Mouse (Mus musculus) E14TG2a.4 (cell line): Measurements from ENCODE around the gene Sprr2e.

Experiments
- H3K27me3 ChIP-seq: 2 replicates; pipeline ENCODE4 v1.6.1; 2014; ENCODE audit warnings: low read length, control low read depth; ENCODE audit not compliant: insufficient read depth
- H3K36me3 ChIP-seq: 2 replicates; pipeline ENCODE4 v1.6.1; 2014; ENCODE audit warnings: low read length, control low read depth; ENCODE audit not compliant: insufficient read depth
- H3K4me1 ChIP-seq: replicated peaks from 2 replicates; pipeline ENCODE4 v1.6.1; 2014; ENCODE audit warnings: low read depth, low read length, control low read depth
- H3K4me3 ChIP-seq: replicated peaks from 2 replicates; pipeline ENCODE4 v1.5.1; 2014; ENCODE audit warnings: mild to moderate bottlenecking, low read length
- H3K9me3 ChIP-seq: 2 replicates; pipeline ENCODE4 v1.6.1; 2014; ENCODE audit warnings: low read length, control low read depth
- CTCF ChIP-seq: conservative IDR thresholded peaks from 2 replicates; pipeline ENCODE4 v1.5.1; 2014; ENCODE audit warnings: low read length
- NANOG ChIP-seq: IDR thresholded peaks from 2 replicates; pipeline ENCODE4 v1.6.1; 2014; ENCODE audit warnings: borderline replicate concordance, low read length, mixed read lengths
- POU5F1 ChIP-seq: IDR thresholded peaks from 2 replicates; pipeline ENCODE4 v1.6.1; 2014; ENCODE audit warnings: low read length, borderline replicate concordance

Gene Sprr2e

DNA sequence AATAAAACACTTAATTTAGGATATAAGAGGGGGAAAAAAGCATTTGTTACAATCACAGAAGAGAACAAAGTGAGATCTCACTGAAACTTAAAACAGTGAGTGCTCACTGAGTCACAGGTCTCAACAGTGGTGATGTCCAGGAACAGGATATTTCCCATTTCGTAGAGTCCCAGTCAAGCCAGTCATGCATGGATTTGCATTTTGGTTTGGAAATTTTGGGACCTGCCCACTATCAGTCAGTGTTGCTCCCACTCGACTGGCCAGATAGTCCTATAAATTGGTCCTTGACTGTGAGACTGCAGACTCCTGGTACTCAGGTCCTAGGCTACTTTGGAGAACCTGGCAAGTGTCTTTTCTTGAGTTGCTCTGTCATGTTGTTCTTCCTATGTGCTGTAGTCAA is at the start of gene Sprr2e:
Gene Sprr2e (plus strand): TSS at position 301 of the 400 bp plus-strand sequence.
- Histone ChIP-seq H3K4me3 (no peak within 1 kb of the TSS), H3K9me3 (no peaks in the 10 kb centered on the region), H3K4me1 (no peaks in the 10 kb centered on the region), H3K27me3 (no peaks in the 10 kb centered on the region), H3K36me3 (no peaks in the 10 kb centered on the region)
- TF ChIP-seq POU5F1 (no peak), CTCF (no peak), NANOG (no peak)

DNA sequence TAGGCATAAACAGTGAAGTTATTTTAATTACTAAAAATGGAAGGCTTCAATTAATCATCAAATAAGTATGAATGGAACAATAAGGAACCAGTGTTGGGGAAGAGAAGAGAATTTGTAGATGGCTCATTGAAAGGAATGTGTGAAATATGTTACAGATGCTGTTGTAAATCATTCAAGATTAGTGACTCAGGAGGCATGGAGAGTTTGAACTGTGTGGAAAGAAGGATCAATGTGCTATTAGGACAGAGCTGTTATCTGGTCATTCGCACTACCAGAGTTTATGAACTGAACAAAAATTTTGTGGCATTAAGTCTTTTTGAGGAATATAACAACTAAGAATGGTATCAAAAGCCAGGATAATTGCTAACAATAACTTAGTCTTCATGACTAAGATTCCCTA is 44.5 kb upstream of the Sprr2e start:
- no peaks in the 10 kb centered on the region for H3K27me3 ChIP-seq
- TF ChIP-seq NANOG: no peak
- TF ChIP-seq CTCF: no peak
- TF ChIP-seq POU5F1: no peak
- no peaks in the 10 kb centered on the region for H3K4me1 ChIP-seq
- no peak overlapping the region for H3K4me3 ChIP-seq
- H3K36me3 ChIP-seq: no peaks in the 10 kb centered on the region
- H3K9me3 ChIP-seq: no peaks in the 10 kb centered on the region

DNA sequence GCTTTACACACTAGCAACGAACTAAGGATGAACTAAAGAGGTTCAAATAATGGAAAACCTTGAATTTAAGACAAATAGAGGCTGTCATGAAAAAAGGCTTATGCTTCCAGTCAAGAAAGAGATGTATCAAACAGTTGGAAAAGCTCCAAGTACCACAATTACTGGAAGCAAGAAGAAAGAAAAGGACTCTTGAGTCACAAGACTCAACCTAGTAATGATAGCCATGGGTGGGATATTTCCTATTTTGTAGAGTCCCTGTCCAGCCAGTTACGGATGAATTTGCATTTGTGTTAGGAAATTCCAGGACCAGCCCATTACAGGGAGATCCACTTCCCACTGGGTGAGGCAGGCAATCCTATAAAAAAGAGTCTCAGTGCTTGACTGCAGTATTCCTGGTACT is 35.6 kb upstream of the Sprr2e start, which contains the start of gene Sprr2b:
Gene Sprr2b (plus strand): TSS at position 301 of the 400 bp plus-strand sequence.
- H3K27me3 ChIP-seq: no peaks in the 10 kb centered on the region
- TF ChIP-seq NANOG (no peak), CTCF (no peak), POU5F1 (no peak)
- H3K4me3 ChIP-seq: no peak within 1 kb of the TSS
- no peaks in the 10 kb centered on the region for H3K36me3 ChIP-seq
- no peaks in the 10 kb centered on the region for H3K9me3 ChIP-seq
- H3K4me1 ChIP-seq: peaks cover 16% of the 10 kb centered on the region

DNA sequence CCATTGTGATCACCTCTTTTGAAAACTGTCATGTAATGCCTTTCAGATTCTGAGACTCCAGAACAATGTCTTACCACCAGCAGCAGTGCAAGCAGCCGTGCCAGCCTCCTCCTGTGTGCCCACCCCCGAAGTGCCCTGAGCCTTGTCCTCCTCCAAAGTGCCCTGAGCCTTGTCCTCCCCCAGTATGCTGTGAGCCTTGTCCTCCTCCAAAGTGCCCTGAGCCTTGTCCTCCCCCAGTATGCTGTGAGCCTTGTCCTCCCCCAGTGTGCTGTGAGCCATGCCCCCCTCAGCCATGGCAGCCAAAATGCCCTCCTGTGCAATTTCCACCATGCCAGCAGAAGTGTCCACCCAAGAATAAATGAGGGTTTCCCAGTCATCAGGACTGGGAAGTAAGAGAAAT is 34.6 kb upstream of the Sprr2e start:
- H3K4me1 ChIP-seq: peaks cover 16% of the 10 kb centered on the region
- TF ChIP-seq CTCF (no peak), POU5F1 (no peak)
- H3K9me3 ChIP-seq: no peaks in the 10 kb centered on the region
- no peaks in the 10 kb centered on the region for H3K27me3 ChIP-seq
- H3K36me3 ChIP-seq: no peaks in the 10 kb centered on the region
- H3K4me3 ChIP-seq: no peak overlapping the region

DNA sequence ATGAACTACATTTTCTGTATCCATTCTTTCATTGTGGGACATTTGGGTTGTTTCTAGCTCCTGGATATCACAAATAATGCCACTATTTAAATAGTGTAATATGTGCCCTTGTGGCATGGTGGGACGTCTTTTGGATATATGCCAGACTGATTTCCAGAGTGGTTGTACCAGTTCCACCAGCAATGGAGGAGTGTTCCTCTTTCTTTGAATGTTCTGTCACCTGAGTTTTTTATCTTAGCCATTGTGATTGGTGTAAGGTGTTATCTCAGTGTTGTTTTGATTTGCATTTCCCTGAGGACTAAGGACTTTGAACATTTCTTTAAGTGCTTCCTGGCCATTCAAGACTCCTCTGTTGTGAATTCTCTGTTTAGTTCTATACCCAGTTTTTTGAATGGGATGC is 15.7 kb upstream of the Sprr2e start:
- Histone ChIP-seq H3K4me1 (no peaks in the 10 kb centered on the region), H3K9me3 (no peaks in the 10 kb centered on the region), H3K4me3 (no peak overlapping the region), H3K27me3 (no peaks in the 10 kb centered on the region), H3K36me3 (no peaks in the 10 kb centered on the region)
- TF ChIP-seq NANOG: no peak

DNA sequence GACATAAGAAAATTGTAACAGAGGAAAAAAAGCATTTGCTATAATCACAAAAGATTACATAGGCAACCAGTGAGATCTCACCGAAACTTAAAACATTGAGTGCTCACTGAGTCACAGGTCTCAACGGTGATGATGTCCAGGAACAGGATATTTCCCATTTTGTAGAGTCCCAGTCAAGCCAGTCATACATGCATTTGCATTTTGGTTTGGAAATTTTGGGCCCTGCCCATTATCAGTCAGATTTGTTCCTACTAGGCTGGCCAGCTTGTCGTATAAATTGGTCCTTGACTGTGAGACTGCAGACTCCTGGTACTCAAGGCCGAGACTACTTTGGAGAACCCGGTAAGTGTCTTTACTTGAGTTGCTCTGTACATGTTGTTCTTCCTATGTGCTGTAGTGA is 13.1 kb upstream of the Sprr2e start, which contains the start of gene Sprr2d:
Gene Sprr2d (plus strand): TSS at position 301 of the 400 bp plus-strand sequence.
- Histone ChIP-seq H3K4me3 (no peak within 1 kb of the TSS), H3K4me1 (no peaks in the 10 kb centered on the region), H3K9me3 (no peaks in the 10 kb centered on the region), H3K36me3 (no peaks in the 10 kb centered on the region), H3K27me3 (no peaks in the 10 kb centered on the region)
- TF ChIP-seq POU5F1: no peak
- no peak for TF ChIP-seq NANOG
- no peak for TF ChIP-seq CTCF

DNA sequence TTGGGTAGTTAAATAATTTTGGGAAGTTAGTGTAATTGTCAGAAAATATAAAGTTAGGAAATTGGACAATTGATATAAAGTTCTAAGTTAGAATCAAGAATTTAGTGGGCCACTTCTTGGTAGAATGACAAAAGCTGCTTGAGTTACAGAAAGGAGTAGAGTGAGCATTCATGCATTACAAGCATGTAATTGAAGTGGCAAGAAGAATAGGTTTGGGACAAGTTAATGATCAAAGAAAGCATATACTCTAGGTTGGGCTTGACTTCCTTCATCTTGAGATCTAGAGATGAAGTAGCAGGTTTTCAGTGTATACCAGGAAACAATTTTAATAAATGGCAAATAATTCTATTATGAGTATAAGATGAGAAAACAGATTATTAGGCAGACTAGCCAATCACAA is 9.7 kb downstream of the Sprr2e start:
- Histone ChIP-seq H3K36me3 (no peaks in the 10 kb centered on the region), H3K9me3 (no peaks in the 10 kb centered on the region; the same call in 1 of the 2 replicates), H3K4me3 (no peak overlapping the region), H3K27me3 (no peaks in the 10 kb centered on the region), H3K4me1 (no peaks in the 10 kb centered on the region)
- no peak for TF ChIP-seq CTCF
- TF ChIP-seq NANOG: no peak
- no peak for TF ChIP-seq POU5F1

DNA sequence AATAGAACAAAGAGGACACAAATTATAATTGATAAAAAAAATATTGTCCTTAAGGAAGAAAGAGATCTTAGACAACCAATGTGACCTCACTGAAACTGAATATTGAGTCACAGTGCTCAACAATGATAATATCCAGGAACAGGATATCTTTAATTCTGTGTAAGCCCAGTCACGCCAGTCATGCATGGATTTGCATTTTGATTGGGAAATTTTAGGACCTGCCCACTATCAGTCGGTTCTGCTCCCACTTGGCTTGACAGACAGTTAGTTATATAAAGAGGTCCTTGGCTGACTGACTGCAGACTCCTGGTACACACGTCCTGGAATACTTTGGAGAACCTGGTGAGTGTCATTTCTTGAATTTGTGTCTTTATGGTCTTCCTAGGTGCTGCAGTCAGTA is 12.9 kb downstream of the Sprr2e start, which contains the start of gene Sprr2f:
Gene Sprr2f (plus strand): TSS at position 301 of the 400 bp plus-strand sequence.
- no peaks in the 10 kb centered on the region for H3K27me3 ChIP-seq
- H3K4me1 ChIP-seq: no peaks in the 10 kb centered on the region
- TF ChIP-seq NANOG (no peak), CTCF (no peak), POU5F1 (no peak)
- no peak within 1 kb of the TSS for H3K4me3 ChIP-seq
- no peaks in the 10 kb centered on the region for H3K36me3 ChIP-seq
- H3K9me3 ChIP-seq: no peaks in the 10 kb centered on the region

DNA sequence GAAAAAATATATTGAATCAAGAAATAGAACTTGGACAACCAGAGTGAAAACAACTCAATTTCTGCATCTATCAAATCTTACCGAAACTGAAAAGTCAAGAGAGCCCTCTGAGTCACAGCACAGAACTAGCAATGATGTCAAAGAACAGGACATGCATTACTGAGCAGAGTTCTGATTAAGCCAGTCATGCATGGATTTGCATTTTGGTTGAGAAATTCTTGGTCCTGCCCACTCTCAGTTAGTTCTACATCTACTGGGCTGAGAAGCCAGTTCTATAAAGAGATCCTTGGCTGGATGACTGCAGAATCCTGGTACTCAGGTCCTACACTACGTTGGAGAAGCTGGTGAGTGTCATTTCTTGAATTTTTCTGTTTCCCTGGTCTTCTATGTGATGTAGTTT is 21.7 kb downstream of the Sprr2e start:
- TF ChIP-seq POU5F1: no peak
- no peak for TF ChIP-seq CTCF
- TF ChIP-seq NANOG: no peak
- no peaks in the 10 kb centered on the region for H3K9me3 ChIP-seq
- H3K4me1 ChIP-seq: no peaks in the 10 kb centered on the region
- no peak overlapping the region for H3K4me3 ChIP-seq
- H3K36me3 ChIP-seq: no peaks in the 10 kb centered on the region
- H3K27me3 ChIP-seq: no peaks in the 10 kb centered on the region
